Mouse (Mus musculus) naive thymus-derived CD4-positive, alpha-beta T cell, adult 5 months (primary cell): ENCODE measurements around the gene Zic4. TPM values are rescaled to one million over a fixed set of nuclear protein-coding genes. Genes with fewer than 3 reads are reported as not detected.

Experiments
- polyA plus RNA-seq: library from polyadenylated mRNA; unstranded; fragments of 100-300 nt; shearing (Covaris generic); gene quantifications from one replicate; pipeline ENCODE4 v1.2.1, GENCODE M21; 2017

The Zic4 gene
- polyA plus RNA-seq = not detected

DNA sequence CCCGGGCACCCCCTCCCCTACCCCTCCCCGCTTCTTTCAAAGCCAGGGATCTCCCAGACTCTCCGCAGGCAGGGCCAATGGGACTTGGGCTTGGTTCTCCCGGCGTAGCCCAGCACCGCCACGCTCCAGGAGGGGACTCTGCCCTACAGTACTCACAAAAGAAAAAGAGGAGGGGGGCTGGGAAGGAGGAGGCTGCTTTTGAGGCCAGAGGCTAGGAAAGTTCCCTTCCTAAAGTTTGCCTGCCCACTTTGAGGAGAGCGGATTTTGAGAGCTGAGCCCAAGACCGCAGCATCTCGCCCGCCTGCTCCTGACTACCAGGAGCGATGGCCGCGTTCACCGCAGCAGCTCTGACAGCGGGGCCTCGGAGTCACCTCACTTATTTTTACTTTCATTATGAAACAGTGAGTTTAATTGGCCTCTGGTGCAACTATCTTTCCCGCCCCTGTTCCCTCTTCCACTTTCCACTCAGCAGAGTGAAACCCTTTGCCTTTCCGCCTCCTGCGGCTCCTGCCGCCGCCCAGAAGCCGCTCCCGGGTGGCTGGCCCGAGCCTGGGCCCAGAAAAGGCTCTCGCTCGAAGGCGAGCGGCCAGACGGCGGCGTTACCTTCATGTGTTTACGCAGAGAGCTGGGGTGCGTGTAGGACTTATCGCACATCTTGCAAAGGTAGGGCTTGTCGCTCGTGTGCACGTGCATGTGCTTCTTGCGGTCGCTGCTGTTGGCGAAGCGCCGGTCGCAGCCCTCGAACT, at the start of gene Zic4:
Gene Zic4 (plus strand): TSS at position 558 of the 746 bp plus-strand sequence.

DNA sequence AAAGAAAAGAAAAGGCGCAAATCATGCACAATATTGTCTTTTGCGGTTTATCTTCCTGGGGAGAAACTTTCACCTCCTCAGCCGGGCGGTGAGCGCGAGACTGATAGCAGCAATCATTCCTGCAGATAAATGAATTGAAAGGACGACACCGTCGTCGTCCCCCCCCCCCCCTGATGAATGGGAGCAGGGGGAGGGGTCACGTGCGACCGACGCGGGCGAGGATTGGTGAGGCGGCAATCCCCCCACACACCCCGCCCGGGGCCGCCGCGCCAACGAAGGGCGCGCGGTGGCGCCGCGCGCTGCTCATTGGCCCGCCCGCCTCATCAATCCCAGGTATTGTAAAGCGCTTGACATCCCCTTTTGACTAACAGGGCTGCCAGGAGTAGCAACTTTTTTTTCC, 3.5 kb downstream of the Zic4 start, which contains the start of gene Zic1:
Gene Zic1 (minus strand): TSS at position 147 of the 400 bp plus-strand sequence.

Other genes with a start within 250 kb of the Zic4 start
- gene Zic1, start 3.4 kb downstream of the Zic4 start, polyA plus RNA-seq = not detected